Mouse (Mus musculus) megakaryocyte, embryonic 14.5 days (primary cell): ENCODE data around the gene Lrfn1.

Source experiments
- FLI1 ChIP-seq: IDR thresholded peaks from 2 replicates; pipeline ENCODE4 v1.6.1; 2012; ENCODE audit warnings: low read length, inconsistent platforms, mixed read lengths
- GATA1 ChIP-seq: IDR thresholded peaks from 3 replicates; pipeline ENCODE4 v1.6.1; 2012; ENCODE audit warnings: mixed read lengths, low read length, inconsistent platforms, borderline replicate concordance

GRCm38 (mm10) chr7:28477363-28477762, 25.6 kb downstream of the Lrfn1 start:
- no peak for TF ChIP-seq GATA1
- no peak for TF ChIP-seq FLI1
